Mouse (Mus musculus): ENCODE results near the gene Mrpl1. TPM values are rescaled to one million over a fixed set of nuclear protein-coding genes. Genes with fewer than 3 reads are reported as not detected.

Mrpl1 gene
- polyA plus RNA-seq, 1 experiment from 2014 or later = 21.4 TPM

GRCm38 (mm10) chr5:96209916-96210583 lies 757 bp downstream of the Mrpl1 start:
- H3K4me3 ChIP-seq = peak overlapping the region; percentile 78
- H3K9ac ChIP-seq = peak overlapping the region; percentile 75
- H3K4me1 ChIP-seq = peaks cover 9% of the 10 kb centered on the region; the same call in 1 of the 2 replicates
- H3K27ac ChIP-seq = peak overlapping the region; percentile 72; the same call in 1 of the 2 replicates
- H3K4me2 ChIP-seq (replicated peaks) = peak overlapping the region; percentile 79
- peaks cover 15% of the 10 kb centered on the region for H3K36me3 ChIP-seq
- H3K9me3 ChIP-seq = no peaks in the 10 kb centered on the region
- peak; percentile 95 for ATAC-seq (ENCODE audit: low FRiP score, low read depth)
- no peaks in the 10 kb centered on the region for H3K27me3 ChIP-seq
- WGBS = under 1% methylated on average over 35 of the region's 35 CpGs

DNA sequence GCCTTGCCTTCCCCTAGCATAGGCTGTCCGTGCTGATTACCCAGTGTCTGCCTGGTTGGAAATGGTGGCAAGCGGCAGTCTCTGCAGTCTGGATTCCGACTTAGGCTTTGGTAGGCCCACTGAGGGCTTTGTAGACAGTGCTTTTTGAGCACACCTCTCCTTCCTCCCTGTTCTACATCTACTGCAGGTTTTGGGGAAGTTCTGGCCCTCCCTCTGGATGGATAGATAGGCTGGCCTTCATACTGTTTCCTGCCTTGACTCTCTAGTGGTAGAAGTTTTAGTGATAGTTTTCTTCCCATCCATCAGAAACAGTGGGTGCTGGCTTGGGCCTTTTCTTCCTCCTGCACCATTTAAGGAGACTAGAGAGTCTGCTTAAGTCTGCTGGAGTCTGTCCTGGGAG lies 9.4 kb downstream of the Mrpl1 start:
- H3K36me3 ChIP-seq = peaks cover 12% of the 10 kb centered on the region
- no peaks in the 10 kb centered on the region for H3K4me1 ChIP-seq
- no peak overlapping the region for H3K4me3 ChIP-seq
- no peak overlapping the region for H3K27ac ChIP-seq
- no peak overlapping the region for H3K9ac ChIP-seq
- no peak for ATAC-seq (ENCODE audit: low FRiP score, low read depth)
- 91% methylated on average over 3 of the region's 3 CpGs for WGBS
- no peaks in the 10 kb centered on the region for H3K27me3 ChIP-seq
- no peak overlapping the region for H3K4me2 ChIP-seq (replicated peaks)
- no peaks in the 10 kb centered on the region for H3K9me3 ChIP-seq

DNA sequence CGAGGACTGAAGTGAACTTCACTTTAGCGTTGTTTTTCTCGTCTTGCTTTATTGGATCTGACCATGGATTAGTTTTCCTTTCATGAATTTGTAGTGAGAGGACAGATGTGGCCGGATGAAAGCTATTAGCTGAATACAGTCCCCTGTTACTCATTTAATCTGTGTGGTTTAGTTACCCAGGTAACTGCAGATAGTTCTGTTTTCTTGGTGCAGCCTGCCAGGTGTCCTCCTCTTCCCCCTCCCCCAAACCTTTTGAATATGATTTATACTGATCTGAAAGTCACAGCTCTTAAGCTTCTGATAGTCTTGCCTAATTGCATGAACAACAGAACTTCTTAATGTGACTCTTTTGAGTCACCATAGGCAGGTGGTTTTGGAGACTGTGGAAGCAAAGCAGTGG lies 10.2 kb downstream of the Mrpl1 start:
- H3K27ac ChIP-seq = no peak overlapping the region
- no peak overlapping the region for H3K9ac ChIP-seq
- no peaks in the 10 kb centered on the region for H3K4me1 ChIP-seq
- H3K4me3 ChIP-seq = no peak overlapping the region
- peaks cover 11% of the 10 kb centered on the region for H3K36me3 ChIP-seq
- no peaks in the 10 kb centered on the region for H3K27me3 ChIP-seq
- no peak for ATAC-seq (ENCODE audit: low FRiP score, low read depth)
- H3K4me2 ChIP-seq (replicated peaks) = no peak overlapping the region
- no peaks in the 10 kb centered on the region for H3K9me3 ChIP-seq
- 75% methylated on average over 4 of the region's 4 CpGs for WGBS

GRCm38 (mm10) chr5:96221298-96221697 lies 12.0 kb downstream of the Mrpl1 start:
- WGBS = 91% methylated on average over 1 of the region's 1 CpGs
- Histone ChIP-seq H3K4me1 (no peaks in the 10 kb centered on the region), H3K9ac (no peak overlapping the region), H3K27me3 (no peaks in the 10 kb centered on the region), H3K4me2 (replicated peaks) (no peak overlapping the region), H3K36me3 (peaks cover 16% of the 10 kb centered on the region), H3K4me3 (no peak overlapping the region), H3K9me3 (no peaks in the 10 kb centered on the region), H3K27ac (no peak overlapping the region)
- no peak for ATAC-seq (ENCODE audit: low FRiP score, low read depth)

DNA sequence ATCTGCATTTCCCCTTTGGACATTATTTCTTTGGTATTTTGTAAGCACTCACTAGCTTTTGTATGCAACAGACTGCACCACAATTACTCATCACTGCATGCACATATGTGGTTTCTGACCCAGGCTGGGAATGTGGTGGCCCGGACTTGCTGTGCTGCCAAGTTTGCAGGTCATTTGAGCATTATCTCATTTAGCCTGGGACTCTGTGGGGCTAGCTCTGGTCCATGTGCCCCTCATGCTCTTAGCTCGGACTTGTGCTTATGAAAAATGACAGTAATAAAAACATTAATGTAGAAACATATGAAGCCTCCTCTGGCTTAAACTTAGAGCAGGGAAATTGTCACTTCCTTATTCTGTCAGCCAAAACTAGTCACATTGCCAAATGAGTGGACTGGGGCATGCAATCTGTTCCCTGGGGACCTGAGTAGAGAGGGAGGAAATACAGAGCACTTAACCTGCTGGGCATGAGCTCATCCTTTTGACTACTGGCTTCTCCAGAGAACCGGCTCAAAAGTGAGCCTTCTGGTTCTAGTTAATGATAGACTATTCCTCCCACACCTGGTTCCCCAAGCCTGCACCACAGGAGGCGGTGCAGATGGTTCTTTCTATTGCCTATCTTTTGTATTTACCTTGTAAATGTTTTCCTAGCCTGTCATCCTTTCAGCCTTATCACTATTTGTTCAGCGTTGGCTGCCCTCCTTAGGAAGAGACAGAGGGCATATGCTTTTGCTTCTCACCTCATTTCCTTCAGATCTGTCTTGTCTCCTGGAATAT lies 12.7 kb downstream of the Mrpl1 start:
- ATAC-seq (ENCODE audit: low FRiP score, low read depth) = no peak
- Histone ChIP-seq H3K27me3 (no peaks in the 10 kb centered on the region), H3K36me3 (peaks cover 21% of the 10 kb centered on the region), H3K9ac (no peak overlapping the region), H3K27ac (no peak overlapping the region), H3K4me2 (replicated peaks) (no peak overlapping the region), H3K4me3 (no peak overlapping the region), H3K9me3 (no peaks in the 10 kb centered on the region), H3K4me1 (no peaks in the 10 kb centered on the region)
- WGBS = 66% methylated on average over 5 of the region's 5 CpGs

DNA sequence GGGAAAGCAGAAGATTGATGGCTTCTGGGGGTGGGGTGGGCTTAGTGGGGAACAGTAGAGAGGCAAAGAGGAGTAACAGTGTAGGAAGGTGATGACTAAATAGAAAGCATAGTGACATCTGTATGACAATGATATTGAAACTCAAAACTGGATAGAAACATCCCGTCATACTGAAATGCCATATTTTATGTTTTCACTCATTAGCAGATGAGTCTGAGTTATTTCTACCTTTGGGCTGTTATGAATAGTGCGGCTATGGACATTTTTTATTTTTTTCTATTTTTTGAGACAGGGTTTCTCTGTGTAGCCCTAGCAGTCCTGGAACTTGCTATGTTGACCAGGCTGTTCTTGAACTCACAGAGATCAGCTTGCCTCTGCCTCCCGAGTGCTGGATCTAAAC lies 13.7 kb downstream of the Mrpl1 start:
- peaks cover 23% of the 10 kb centered on the region for H3K36me3 ChIP-seq
- H3K9me3 ChIP-seq = no peaks in the 10 kb centered on the region
- 95% methylated on average over 3 of the region's 3 CpGs for WGBS
- no peaks in the 10 kb centered on the region for H3K27me3 ChIP-seq
- no peak overlapping the region for H3K4me3 ChIP-seq
- no peak overlapping the region for H3K27ac ChIP-seq
- H3K9ac ChIP-seq = no peak overlapping the region
- no peak overlapping the region for H3K4me2 ChIP-seq (replicated peaks)
- no peak for ATAC-seq (ENCODE audit: low FRiP score, low read depth)
- no peaks in the 10 kb centered on the region for H3K4me1 ChIP-seq

DNA sequence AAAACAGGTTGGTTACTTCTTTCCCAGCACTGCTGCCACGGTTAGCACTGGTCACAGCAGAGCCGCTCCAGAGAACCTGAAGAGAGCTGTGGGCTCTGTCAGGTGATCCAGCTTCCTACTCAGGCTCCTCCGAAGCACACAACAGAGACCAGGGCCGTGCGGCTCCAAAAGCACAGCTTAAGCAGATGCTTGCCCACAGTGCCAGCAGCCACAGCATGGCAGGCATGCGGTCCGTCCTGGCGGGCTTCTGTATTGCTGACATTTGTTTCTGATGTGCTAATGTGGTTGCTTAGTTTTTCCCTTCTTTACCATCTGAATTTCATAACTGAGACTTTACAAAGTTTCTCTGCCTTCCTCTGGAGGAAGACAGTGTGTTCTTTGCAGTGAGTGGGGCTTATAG lies 17.2 kb downstream of the Mrpl1 start:
- H3K4me2 ChIP-seq (replicated peaks) = no peak overlapping the region
- H3K4me1 ChIP-seq = no peaks in the 10 kb centered on the region
- 94% methylated on average over 8 of the region's 8 CpGs for WGBS
- H3K4me3 ChIP-seq = no peak overlapping the region
- H3K9me3 ChIP-seq = no peaks in the 10 kb centered on the region
- no peak for ATAC-seq (ENCODE audit: low FRiP score, low read depth)
- no peak overlapping the region for H3K27ac ChIP-seq
- no peak overlapping the region for H3K9ac ChIP-seq
- H3K27me3 ChIP-seq = no peaks in the 10 kb centered on the region
- peaks cover 39% of the 10 kb centered on the region for H3K36me3 ChIP-seq

GRCm38 (mm10) chr5:96228967-96229366 lies 19.7 kb downstream of the Mrpl1 start:
- no peak overlapping the region for H3K9ac ChIP-seq
- no peak for ATAC-seq (ENCODE audit: low FRiP score, low read depth)
- no peak overlapping the region for H3K4me2 ChIP-seq (replicated peaks)
- no peaks in the 10 kb centered on the region for H3K27me3 ChIP-seq
- WGBS = 97% methylated on average over 2 of the region's 2 CpGs
- H3K4me3 ChIP-seq = no peak overlapping the region
- H3K4me1 ChIP-seq = no peaks in the 10 kb centered on the region
- H3K36me3 ChIP-seq = peaks cover 49% of the 10 kb centered on the region
- no peak overlapping the region for H3K27ac ChIP-seq
- H3K9me3 ChIP-seq = no peaks in the 10 kb centered on the region

GRCm38 (mm10) chr5:96238797-96239196 lies 29.5 kb downstream of the Mrpl1 start:
- no peaks in the 10 kb centered on the region for H3K27me3 ChIP-seq
- no peak overlapping the region for H3K27ac ChIP-seq
- no peak overlapping the region for H3K4me3 ChIP-seq
- no peaks in the 10 kb centered on the region for H3K4me1 ChIP-seq
- peaks cover 40% of the 10 kb centered on the region for H3K36me3 ChIP-seq
- no peak for ATAC-seq (ENCODE audit: low FRiP score, low read depth)
- no peaks in the 10 kb centered on the region for H3K9me3 ChIP-seq
- no peak overlapping the region for H3K9ac ChIP-seq
- WGBS = 93% methylated on average over 5 of the region's 5 CpGs
- H3K4me2 ChIP-seq (replicated peaks) = no peak overlapping the region

- no peak overlapping the region for H3K4me3 ChIP-seq
- 88% methylated on average over 1 of the region's 1 CpGs for WGBS
- H3K9me3 ChIP-seq = no peaks in the 10 kb centered on the region
- peaks cover 33% of the 10 kb centered on the region for H3K36me3 ChIP-seq
- no peak overlapping the region for H3K9ac ChIP-seq
- ATAC-seq (ENCODE audit: low FRiP score, low read depth) = no peak
- H3K27me3 ChIP-seq = no peaks in the 10 kb centered on the region
- H3K4me1 ChIP-seq = no peaks in the 10 kb centered on the region
- H3K27ac ChIP-seq = no peak overlapping the region
- no peak overlapping the region for H3K4me2 ChIP-seq (replicated peaks)
These were observed 31.6 kb downstream of the Mrpl1 start for GRCm38 (mm10) chr5:96240856-96241255.

GRCm38 (mm10) chr5:96244511-96244910 lies 35.2 kb downstream of the Mrpl1 start:
- Histone ChIP-seq H3K27me3 (no peaks in the 10 kb centered on the region), H3K4me1 (no peaks in the 10 kb centered on the region), H3K9me3 (no peaks in the 10 kb centered on the region), H3K9ac (no peak overlapping the region), H3K27ac (no peak overlapping the region), H3K4me2 (replicated peaks) (no peak overlapping the region), H3K4me3 (no peak overlapping the region), H3K36me3 (peaks cover 16% of the 10 kb centered on the region)
- 56% methylated on average over 1 of the region's 1 CpGs for WGBS
- ATAC-seq (ENCODE audit: low FRiP score, low read depth) = no peak

GRCm38 (mm10) chr5:96253995-96254394 lies 44.7 kb downstream of the Mrpl1 start:
- H3K27ac ChIP-seq = no peak overlapping the region
- no peaks in the 10 kb centered on the region for H3K9me3 ChIP-seq
- ATAC-seq (ENCODE audit: low FRiP score, low read depth) = no peak
- WGBS = 61% methylated on average over 2 of the region's 2 CpGs
- H3K4me2 ChIP-seq (replicated peaks) = no peak overlapping the region
- H3K4me1 ChIP-seq = peaks cover 9% of the 10 kb centered on the region; the same call in 1 of the 2 replicates
- no peak overlapping the region for H3K9ac ChIP-seq
- H3K27me3 ChIP-seq = no peaks in the 10 kb centered on the region
- peaks cover 4% of the 10 kb centered on the region; the same call in 1 of the 2 replicates for H3K36me3 ChIP-seq
- H3K4me3 ChIP-seq = no peak overlapping the region
